Mouse (Mus musculus): ENCODE measurements at regions not wholly inside any gene's neighbourhood (a gene's known extent, or its start where the extent isn't known, plus 50 kb on each side); places are given as distances from the start of the nearest gene placed in this dataset.

GRCm38 (mm10) chr5:142324928-142325327 lies 76.4 kb upstream of the Foxk1 start:
- no peaks in the 10 kb centered on the region for H3K36me3 ChIP-seq (ENCODE audit: control insufficient read depth, insufficient read depth, low read length)
- H3K9me3 ChIP-seq (ENCODE audit: control insufficient read depth, low read length), result no peaks in the 10 kb centered on the region
- 74% methylated on average over 2 of the region's 2 CpGs for WGBS
- no peaks in the 10 kb centered on the region for H3K27me3 ChIP-seq (ENCODE audit: control insufficient read depth, insufficient read depth, low read depth, low read length)
- no peak overlapping the region for H3K4me2 ChIP-seq (ENCODE audit: low read depth, low read length)
- no peak overlapping the region for H3K27ac ChIP-seq (ENCODE audit: low read length)
- no peak for ATAC-seq (ENCODE audit: low read depth)
- no peaks in the 10 kb centered on the region for H3K4me1 ChIP-seq (replicated peaks; ENCODE audit: control insufficient read depth, insufficient read depth, low read length)
- H3K4me3 ChIP-seq (ENCODE audit: low read length), result no peak overlapping the region
- H3K9ac ChIP-seq (ENCODE audit: low read length), result no peak overlapping the region

GRCm38 (mm10) chr5:142325560-142325959 lies 75.7 kb upstream of the Foxk1 start:
- Histone ChIP-seq H3K9ac (ENCODE audit: low read length) (no peak overlapping the region), H3K4me2 (ENCODE audit: low read depth, low read length) (no peak overlapping the region), H3K27ac (ENCODE audit: low read length) (no peak overlapping the region), H3K36me3 (ENCODE audit: control insufficient read depth, insufficient read depth, low read length) (no peaks in the 10 kb centered on the region), H3K4me3 (ENCODE audit: low read length) (no peak overlapping the region), H3K4me1 (replicated peaks; ENCODE audit: control insufficient read depth, insufficient read depth, low read length) (no peaks in the 10 kb centered on the region), H3K27me3 (ENCODE audit: control insufficient read depth, insufficient read depth, low read depth, low read length) (no peaks in the 10 kb centered on the region), H3K9me3 (ENCODE audit: control insufficient read depth, low read length) (no peaks in the 10 kb centered on the region)
- 65% methylated on average over 4 of the region's 4 CpGs for WGBS
- no peak for ATAC-seq (ENCODE audit: low read depth)

- H3K9me3 ChIP-seq (ENCODE audit: control insufficient read depth, low read length), result no peaks in the 10 kb centered on the region
- no peak overlapping the region for H3K4me3 ChIP-seq (ENCODE audit: low read length)
- H3K27me3 ChIP-seq (ENCODE audit: control insufficient read depth, insufficient read depth, low read depth, low read length), result no peaks in the 10 kb centered on the region
- no peak overlapping the region for H3K9ac ChIP-seq (ENCODE audit: low read length)
- H3K4me1 ChIP-seq (replicated peaks; ENCODE audit: control insufficient read depth, insufficient read depth, low read length), result no peaks in the 10 kb centered on the region
- ATAC-seq (ENCODE audit: low read depth), result no peak
- WGBS, result 65% methylated on average over 6 of the region's 6 CpGs
- no peaks in the 10 kb centered on the region for H3K36me3 ChIP-seq (ENCODE audit: control insufficient read depth, insufficient read depth, low read length)
- H3K4me2 ChIP-seq (ENCODE audit: low read depth, low read length), result no peak overlapping the region
- H3K27ac ChIP-seq (ENCODE audit: low read length), result no peak overlapping the region
These were observed 74.0 kb upstream of the Foxk1 start for GRCm38 (mm10) chr5:142327261-142327660.

- Histone ChIP-seq H3K9me3 (ENCODE audit: control insufficient read depth, low read length) (no peaks in the 10 kb centered on the region), H3K4me1 (replicated peaks; ENCODE audit: control insufficient read depth, insufficient read depth, low read length) (no peaks in the 10 kb centered on the region)
- no peak for ATAC-seq (ENCODE audit: low read depth)
These were observed 71.4 kb upstream of the Foxk1 start for GRCm38 (mm10) chr5:142329724-142330520.

GRCm38 (mm10) chr5:142332744-142333143 lies 68.6 kb upstream of the Foxk1 start:
- no peaks in the 10 kb centered on the region for H3K36me3 ChIP-seq (ENCODE audit: control insufficient read depth, insufficient read depth, low read length)
- H3K27ac ChIP-seq (ENCODE audit: low read length), result no peak overlapping the region
- H3K4me2 ChIP-seq (ENCODE audit: low read depth, low read length), result no peak overlapping the region
- 49% methylated on average over 9 of the region's 9 CpGs for WGBS
- no peak overlapping the region for H3K9ac ChIP-seq (ENCODE audit: low read length)
- no peak for ATAC-seq (ENCODE audit: low read depth)
- no peaks in the 10 kb centered on the region for H3K27me3 ChIP-seq (ENCODE audit: control insufficient read depth, insufficient read depth, low read depth, low read length)
- H3K4me3 ChIP-seq (ENCODE audit: low read length), result no peak overlapping the region
- no peaks in the 10 kb centered on the region for H3K4me1 ChIP-seq (replicated peaks; ENCODE audit: control insufficient read depth, insufficient read depth, low read length)
- no peaks in the 10 kb centered on the region for H3K9me3 ChIP-seq (ENCODE audit: control insufficient read depth, low read length)

More at GRCm38 (mm10) chr5:142329724-142330520, 71.4 kb upstream of the Foxk1 start:
- Histone ChIP-seq H3K9ac (ENCODE audit: low read length) (no peak overlapping the region), H3K27ac (ENCODE audit: low read length) (no peak overlapping the region), H3K4me2 (ENCODE audit: low read depth, low read length) (no peak overlapping the region), H3K4me3 (ENCODE audit: low read length) (no peak overlapping the region), H3K27me3 (ENCODE audit: control insufficient read depth, insufficient read depth, low read depth, low read length) (no peaks in the 10 kb centered on the region), H3K36me3 (ENCODE audit: control insufficient read depth, insufficient read depth, low read length) (no peaks in the 10 kb centered on the region)
- WGBS, result 70% methylated on average over 7 of the region's 7 CpGs

- H3K27me3 ChIP-seq (ENCODE audit: control insufficient read depth, insufficient read depth, low read depth, low read length), result no peaks in the 10 kb centered on the region
- H3K4me2 ChIP-seq (ENCODE audit: low read depth, low read length), result no peak overlapping the region
- H3K9me3 ChIP-seq (ENCODE audit: control insufficient read depth, low read length), result no peaks in the 10 kb centered on the region
- H3K4me1 ChIP-seq (replicated peaks; ENCODE audit: control insufficient read depth, insufficient read depth, low read length), result peaks cover 4% of the 10 kb centered on the region
- no peak overlapping the region for H3K4me3 ChIP-seq (ENCODE audit: low read length)
- WGBS, result 48% methylated on average over 6 of the region's 6 CpGs
- no peak for ATAC-seq (ENCODE audit: low read depth)
- no peaks in the 10 kb centered on the region for H3K36me3 ChIP-seq (ENCODE audit: control insufficient read depth, insufficient read depth, low read length)
- H3K9ac ChIP-seq (ENCODE audit: low read length), result no peak overlapping the region
- H3K27ac ChIP-seq (ENCODE audit: low read length), result no peak overlapping the region
These were observed 63.9 kb upstream of the Foxk1 start for GRCm38 (mm10) chr5:142337436-142337835.

GRCm38 (mm10) chr5:142338051-142338450 lies 63.2 kb upstream of the Foxk1 start:
- 37% methylated on average over 11 of the region's 11 CpGs for WGBS
- H3K9ac ChIP-seq (ENCODE audit: low read length), result no peak overlapping the region

GRCm38 (mm10) chr5:142340205-142341025 lies 60.9 kb upstream of the Foxk1 start:
- Histone ChIP-seq H3K27me3 (ENCODE audit: control insufficient read depth, insufficient read depth, low read depth, low read length) (no peaks in the 10 kb centered on the region), H3K4me2 (ENCODE audit: low read depth, low read length) (no peak overlapping the region), H3K27ac (ENCODE audit: low read length) (no peak overlapping the region), H3K9me3 (ENCODE audit: control insufficient read depth, low read length) (no peaks in the 10 kb centered on the region), H3K4me1 (replicated peaks; ENCODE audit: control insufficient read depth, insufficient read depth, low read length) (peaks cover 4% of the 10 kb centered on the region), H3K4me3 (ENCODE audit: low read length) (no peak overlapping the region), H3K9ac (ENCODE audit: low read length) (no peak overlapping the region), H3K36me3 (ENCODE audit: control insufficient read depth, insufficient read depth, low read length) (no peaks in the 10 kb centered on the region)
- peak; percentile 51 for ATAC-seq (ENCODE audit: low read depth)
- WGBS, result 35% methylated on average over 14 of the region's 14 CpGs

More at GRCm38 (mm10) chr5:142338051-142338450, 63.2 kb upstream of the Foxk1 start:
- no peak overlapping the region for H3K4me3 ChIP-seq (ENCODE audit: low read length)
- no peak overlapping the region for H3K27ac ChIP-seq (ENCODE audit: low read length)
- H3K4me1 ChIP-seq (replicated peaks; ENCODE audit: control insufficient read depth, insufficient read depth, low read length), result peaks cover 4% of the 10 kb centered on the region
- no peaks in the 10 kb centered on the region for H3K36me3 ChIP-seq (ENCODE audit: control insufficient read depth, insufficient read depth, low read length)
- no peak overlapping the region for H3K4me2 ChIP-seq (ENCODE audit: low read depth, low read length)
- H3K27me3 ChIP-seq (ENCODE audit: control insufficient read depth, insufficient read depth, low read depth, low read length), result no peaks in the 10 kb centered on the region
- no peaks in the 10 kb centered on the region for H3K9me3 ChIP-seq (ENCODE audit: control insufficient read depth, low read length)
- ATAC-seq (ENCODE audit: low read depth), result 0 out of 2 replicates have a peak, but pooled peaks have one; percentile 19

GRCm38 (mm10) chr5:142341026-142341432 lies 60.3 kb upstream of the Foxk1 start:
- ATAC-seq (ENCODE audit: low read depth), result no peak
- WGBS, result 57% methylated on average over 3 of the region's 3 CpGs

More at GRCm38 (mm10) chr5:142341026-142341432, 60.3 kb upstream of the Foxk1 start:
- Histone ChIP-seq H3K27me3 (ENCODE audit: control insufficient read depth, insufficient read depth, low read depth, low read length) (no peaks in the 10 kb centered on the region), H3K4me1 (replicated peaks; ENCODE audit: control insufficient read depth, insufficient read depth, low read length) (peaks cover 4% of the 10 kb centered on the region), H3K36me3 (ENCODE audit: control insufficient read depth, insufficient read depth, low read length) (no peaks in the 10 kb centered on the region), H3K9ac (ENCODE audit: low read length) (no peak overlapping the region), H3K9me3 (ENCODE audit: control insufficient read depth, low read length) (no peaks in the 10 kb centered on the region), H3K27ac (ENCODE audit: low read length) (no peak overlapping the region), H3K4me3 (ENCODE audit: low read length) (no peak overlapping the region), H3K4me2 (ENCODE audit: low read depth, low read length) (no peak overlapping the region)

All from lung, embryonic 16.5 days (tissue).